Comparison of ENCODE assay signal across 20 mouse cellular contexts in the genomic region with DNA sequence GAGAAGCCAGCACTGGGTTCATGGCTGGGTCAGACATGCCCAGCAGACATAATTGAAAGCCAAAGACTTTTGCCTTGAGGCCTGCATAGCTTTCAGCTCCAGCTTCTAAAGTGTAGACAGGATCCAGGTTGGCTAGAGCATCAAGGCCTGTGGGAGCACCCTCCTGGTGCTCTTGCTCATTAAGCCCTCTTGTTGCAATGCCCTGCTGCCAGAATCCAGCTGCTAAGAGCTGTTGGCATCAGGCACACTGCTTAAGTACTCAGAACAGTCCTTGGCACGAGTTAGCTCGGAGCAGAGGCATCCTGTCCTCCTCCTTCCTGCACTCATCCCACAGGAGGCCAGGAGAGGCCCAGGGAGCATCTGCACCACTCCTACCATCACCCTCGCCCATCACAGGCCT.
A peak's percentile ranks its signal among the peaks of the same experiment; 100 is the strongest.
DNase-seq lines count a peak whose midpoint lies in the region; ATAC-seq and TF ChIP-seq lines count a peak whose summit lies in the region.
"Had no signal": no experiment of that assay in that cellular context is flagged by ENCODE, and none has a peak within 500 bp of the region (broad histone marks: within the 10 kb centered on the region; RNA-seq: fewer than 3 reads in every experiment).

No protein-coding gene starts in this region.

- no peak overlapping the region for H3K4me3 ChIP-seq in midbrain, postnatal 0 days (ENCODE audit: low read depth, low read length)
- H3K4me3 ChIP-seq in midbrain, embryonic 11.5 days (ENCODE audit: low read depth, low read length) = no peak overlapping the region
- H3K4me3 ChIP-seq: embryonic facial prominence, embryonic 13.5 days; erythroblast, embryonic 14.5 days; heart, embryonic 13.5 days had no signal

- peak; percentile 64 for DNase-seq in heart, adult 11 months
- no peak for DNase-seq in heart, postnatal 14 days
- no peak for DNase-seq in midbrain, postnatal 0 days (ENCODE audit: low spot score)
- no peak for DNase-seq in midbrain, embryonic 11.5 days (ENCODE audit: low spot score, missing footprints)
- DNase-seq in brain, embryonic 14.5 days (ENCODE audit: low read depth) = peak; percentile 21
- no peak for DNase-seq in layer of hippocampus, adult 18-20 months (ENCODE audit: low spot score in 2 of 2)
- no peak for DNase-seq in left cerebral cortex, postnatal 36 days (ENCODE audit: low spot score in 2 of 2)
- DNase-seq: adrenal gland, postnatal 25 days; B cell, adult 2 months; cerebellum, adult 11-12 months; cerebellum, adult 9-10 months; cerebellum, postnatal 25 days; gastrocnemius, postnatal 10 days; kidney, adult 8-10 months had no signal

- TF ChIP-seq CTCF in midbrain, postnatal 0 days (IDR thresholded peaks at IDR 0.05) = no peak
- TF ChIP-seq CTCF in brain, embryonic 14.5 days (IDR thresholded peaks at IDR 0.05; ENCODE audit: borderline replicate concordance, extremely low read depth, insufficient read depth, insufficient read length) = no peak

- H3K9ac ChIP-seq in midbrain, postnatal 0 days (replicated peaks; ENCODE audit: low read length, poor library complexity, severe bottlenecking) = no peak overlapping the region
- no peak overlapping the region for H3K9ac ChIP-seq in midbrain, embryonic 11.5 days (ENCODE audit: low read length)
- H3K9ac ChIP-seq: embryonic facial prominence, embryonic 13.5 days; heart, embryonic 13.5 days; hindbrain, embryonic 14.5 days had no signal

- H3K4me1 ChIP-seq in midbrain, postnatal 0 days (ENCODE audit: insufficient read depth, low read length) = no peaks in the 10 kb centered on the region
- no peaks in the 10 kb centered on the region for H3K4me1 ChIP-seq in midbrain, embryonic 11.5 days (ENCODE audit: control insufficient read depth, insufficient read depth, low read length)

- no peaks in the 10 kb centered on the region for H3K27me3 ChIP-seq in midbrain, postnatal 0 days (ENCODE audit: insufficient read depth, low read length)
- H3K27me3 ChIP-seq in midbrain, embryonic 11.5 days (ENCODE audit: control insufficient read depth, insufficient read depth, low read length) = no peaks in the 10 kb centered on the region
- H3K27me3 ChIP-seq: embryonic facial prominence, embryonic 13.5 days; heart, embryonic 13.5 days had no signal

- 58% methylated on average over 3 of the region's 3 CpGs for WGBS in midbrain, postnatal 0 days
- WGBS in midbrain, embryonic 11.5 days = 69% methylated on average over 3 of the region's 3 CpGs

- no peak for TF ChIP-seq POLR2A in brain, embryonic 14.5 days (IDR thresholded peaks at IDR 0.05; ENCODE audit: borderline replicate concordance, extremely low read depth, insufficient read depth, insufficient read length, poor library complexity, severe bottlenecking)

- no peak overlapping the region for H3K4me2 ChIP-seq in midbrain, postnatal 0 days (ENCODE audit: low read depth, low read length, poor library complexity, severe bottlenecking)
- H3K4me2 ChIP-seq in midbrain, embryonic 11.5 days = no peak overlapping the region
- H3K4me2 ChIP-seq: embryonic facial prominence, embryonic 13.5 days; heart, embryonic 13.5 days; hindbrain, embryonic 14.5 days had no signal

- H3K9me3 ChIP-seq in midbrain, postnatal 0 days (ENCODE audit: low read length) = no peaks in the 10 kb centered on the region
- H3K9me3 ChIP-seq in midbrain, embryonic 11.5 days (ENCODE audit: control insufficient read depth, low read length) = no peaks in the 10 kb centered on the region
- H3K9me3 ChIP-seq: embryonic facial prominence, embryonic 13.5 days had no signal

- H3K36me3 ChIP-seq in midbrain, postnatal 0 days (ENCODE audit: insufficient read depth, low read length) = no peaks in the 10 kb centered on the region
- no peaks in the 10 kb centered on the region for H3K36me3 ChIP-seq in midbrain, embryonic 11.5 days (ENCODE audit: control insufficient read depth, insufficient read depth, low read length)
- H3K36me3 ChIP-seq: embryonic facial prominence, embryonic 13.5 days; heart, embryonic 13.5 days had no signal

- peak; percentile 10; the same call in 1 of the 2 replicates for ATAC-seq in midbrain, postnatal 0 days (ENCODE audit: low FRiP score)
- ATAC-seq in midbrain, embryonic 11.5 days (ENCODE audit: low FRiP score) = no peak
- ATAC-seq: CD4-positive, CD25-positive, alpha-beta regulatory T cell, adult 4 months; intestine, postnatal 0 days had no signal

- intact Hi-C loops in heart, postnatal 14 days (cut with DNase I) = no loop called here
- intact Hi-C loops in left cerebral cortex, postnatal 36 days (cut with DNase I) = no loop called here

- H3K27ac ChIP-seq in midbrain, postnatal 0 days (ENCODE audit: low read depth, low read length) = no peak overlapping the region
- no peak overlapping the region for H3K27ac ChIP-seq in midbrain, embryonic 11.5 days (ENCODE audit: low read depth, low read length)
- H3K27ac ChIP-seq: embryonic facial prominence, embryonic 13.5 days; heart, embryonic 13.5 days; hindbrain, embryonic 14.5 days had no signal

Comparison
In these comparisons a context has a peak if more than half of its experiments do, and no peak if none do; other contexts are left out.
1. DNase-seq: peak in heart, adult 11 months (single experiment) and brain, embryonic 14.5 days (single experiment); none in heart, postnatal 14 days (0 of 2), midbrain, postnatal 0 days (single experiment), midbrain, embryonic 11.5 days (single experiment), layer of hippocampus, adult 18-20 months (0 of 2) and left cerebral cortex, postnatal 36 days (0 of 2).